Mouse (Mus musculus): ENCODE results near the gene Dlgap5. TPM values are rescaled to one million over a fixed set of nuclear protein-coding genes. Genes with fewer than 3 reads are reported as not detected.

The Dlgap5 gene
- polyA plus RNA-seq, 1 experiment, result 0.21 TPM

DNA sequence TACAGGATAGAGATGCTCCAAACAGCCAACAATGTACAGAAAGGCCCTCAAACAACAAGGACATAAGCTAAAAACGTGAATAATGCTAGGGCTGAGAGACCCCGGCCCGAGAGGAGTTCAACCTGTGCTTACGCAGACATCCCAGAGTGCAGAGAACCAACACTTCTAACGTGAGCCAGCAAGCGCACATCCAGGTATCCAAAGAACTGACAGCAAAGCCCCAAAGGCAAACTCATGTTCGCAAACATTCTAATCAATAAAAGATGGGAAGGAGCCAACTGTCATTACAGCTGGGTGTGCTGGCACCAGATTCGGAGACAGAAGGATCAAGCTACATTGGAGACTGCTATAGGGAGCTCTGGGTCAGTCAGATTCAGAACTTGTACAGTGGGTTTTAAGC is 15.5 kb downstream of the Dlgap5 start:
- Histone ChIP-seq H3K27ac (ENCODE audit: insufficient read depth, low read length) (no peak overlapping the region), H3K4me3 (ENCODE audit: insufficient read depth, low read length) (no peak overlapping the region), H3K4me1 (ENCODE audit: control insufficient read depth, insufficient read depth, low read length) (no peaks in the 10 kb centered on the region)
- TF ChIP-seq CTCF (IDR thresholded peaks at IDR 0.05; ENCODE audit: extremely low read depth, insufficient read depth, low read length) (no peak), POLR2A (IDR thresholded peaks at IDR 0.05; ENCODE audit: extremely low read depth, insufficient read depth, low read length) (no peak)

DNA sequence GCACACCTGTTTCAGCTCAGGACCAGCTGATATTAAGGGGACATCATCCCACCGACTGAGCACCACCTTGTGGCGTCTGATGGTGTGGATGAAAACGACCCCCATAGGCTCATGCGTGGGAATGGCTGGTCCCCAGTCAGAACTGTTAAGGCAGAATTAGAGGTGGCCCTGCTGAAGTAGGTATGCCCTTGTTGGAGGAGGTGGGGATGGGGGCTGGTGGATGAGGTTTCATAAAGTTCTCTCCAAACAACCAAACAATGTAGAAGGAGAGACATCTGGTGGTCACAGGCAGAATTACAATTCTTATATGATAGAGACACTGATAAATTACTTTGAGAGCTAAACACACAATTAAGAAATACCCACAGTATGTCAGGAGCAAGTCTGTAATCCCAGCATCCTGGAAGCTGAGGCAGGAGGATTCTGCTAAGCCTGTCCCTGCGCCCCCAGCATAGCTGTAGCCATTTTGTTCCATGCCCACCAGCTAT is 22.0 kb downstream of the Dlgap5 start:
- H3K27ac ChIP-seq (ENCODE audit: insufficient read depth, low read length), result no peak overlapping the region
- TF ChIP-seq CTCF (IDR thresholded peaks at IDR 0.05; ENCODE audit: extremely low read depth, insufficient read depth, low read length) (peak; percentile 61), POLR2A (IDR thresholded peaks at IDR 0.05; ENCODE audit: extremely low read depth, insufficient read depth, low read length) (no peak)

DNA sequence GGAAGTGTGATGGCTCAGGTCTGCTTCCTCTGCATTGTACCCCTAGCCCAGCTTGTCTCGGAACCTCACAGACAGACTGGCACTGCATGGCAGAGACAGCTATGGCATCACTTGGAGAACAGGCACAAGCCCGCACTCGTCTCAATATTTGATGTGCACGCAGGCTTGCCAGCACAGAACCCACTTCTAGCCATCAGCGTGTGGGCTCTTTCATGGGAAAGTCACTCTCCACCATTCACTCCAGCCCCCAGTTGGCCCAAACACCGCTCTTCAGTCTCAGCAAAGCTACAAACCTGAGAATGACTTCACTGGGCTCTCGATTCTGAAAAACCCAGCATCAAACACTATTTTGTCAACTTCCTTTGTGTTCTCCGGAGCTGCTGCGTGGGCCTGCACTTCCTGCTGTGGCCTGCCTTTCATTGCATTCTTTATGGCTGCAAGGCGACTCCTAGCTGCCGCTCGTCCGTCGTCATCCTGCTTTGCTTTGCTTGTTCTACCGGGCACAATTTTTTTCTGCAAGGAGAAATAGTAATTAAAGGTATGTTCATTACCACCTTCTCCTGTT is 22.7 kb downstream of the Dlgap5 start:
- Histone ChIP-seq H3K4me3 (ENCODE audit: insufficient read depth, low read length) (no peak overlapping the region), H3K27ac (ENCODE audit: insufficient read depth, low read length) (no peak overlapping the region), H3K4me1 (ENCODE audit: control insufficient read depth, insufficient read depth, low read length) (no peaks in the 10 kb centered on the region)
- TF ChIP-seq CTCF (IDR thresholded peaks at IDR 0.05; ENCODE audit: extremely low read depth, insufficient read depth, low read length) (no peak), POLR2A (IDR thresholded peaks at IDR 0.05; ENCODE audit: extremely low read depth, insufficient read depth, low read length) (no peak)

More for the DNA sequence above, 22.0 kb downstream of the Dlgap5 start:
- Histone ChIP-seq H3K4me3 (ENCODE audit: insufficient read depth, low read length) (no peak overlapping the region), H3K4me1 (ENCODE audit: control insufficient read depth, insufficient read depth, low read length) (no peaks in the 10 kb centered on the region)

DNA sequence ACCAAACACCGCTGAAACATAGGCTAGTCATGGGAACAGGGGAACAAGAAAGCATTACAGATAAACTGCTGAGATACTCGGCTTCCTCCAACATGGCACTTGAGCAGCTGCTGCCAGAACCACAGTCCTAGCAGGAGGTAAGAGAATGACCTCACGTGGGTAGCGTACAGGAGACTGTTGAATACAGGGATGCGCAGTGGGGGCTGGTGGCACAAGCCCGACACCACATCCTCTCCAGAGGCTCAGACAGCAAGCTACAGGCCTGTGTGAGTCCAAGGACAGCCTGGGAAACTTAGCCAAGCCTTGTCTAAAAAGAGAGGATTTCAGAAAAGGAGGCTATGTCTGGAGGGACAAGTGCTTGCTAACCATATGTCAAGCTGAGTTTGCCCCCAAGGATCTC is 23.2 kb downstream of the Dlgap5 start:
- TF ChIP-seq POLR2A (IDR thresholded peaks at IDR 0.05; ENCODE audit: extremely low read depth, insufficient read depth, low read length), result no peak
- TF ChIP-seq CTCF (IDR thresholded peaks at IDR 0.05; ENCODE audit: extremely low read depth, insufficient read depth, low read length), result no peak
- H3K27ac ChIP-seq (ENCODE audit: insufficient read depth, low read length), result no peak overlapping the region
- no peaks in the 10 kb centered on the region for H3K4me1 ChIP-seq (ENCODE audit: control insufficient read depth, insufficient read depth, low read length)
- H3K4me3 ChIP-seq (ENCODE audit: insufficient read depth, low read length), result no peak overlapping the region

DNA sequence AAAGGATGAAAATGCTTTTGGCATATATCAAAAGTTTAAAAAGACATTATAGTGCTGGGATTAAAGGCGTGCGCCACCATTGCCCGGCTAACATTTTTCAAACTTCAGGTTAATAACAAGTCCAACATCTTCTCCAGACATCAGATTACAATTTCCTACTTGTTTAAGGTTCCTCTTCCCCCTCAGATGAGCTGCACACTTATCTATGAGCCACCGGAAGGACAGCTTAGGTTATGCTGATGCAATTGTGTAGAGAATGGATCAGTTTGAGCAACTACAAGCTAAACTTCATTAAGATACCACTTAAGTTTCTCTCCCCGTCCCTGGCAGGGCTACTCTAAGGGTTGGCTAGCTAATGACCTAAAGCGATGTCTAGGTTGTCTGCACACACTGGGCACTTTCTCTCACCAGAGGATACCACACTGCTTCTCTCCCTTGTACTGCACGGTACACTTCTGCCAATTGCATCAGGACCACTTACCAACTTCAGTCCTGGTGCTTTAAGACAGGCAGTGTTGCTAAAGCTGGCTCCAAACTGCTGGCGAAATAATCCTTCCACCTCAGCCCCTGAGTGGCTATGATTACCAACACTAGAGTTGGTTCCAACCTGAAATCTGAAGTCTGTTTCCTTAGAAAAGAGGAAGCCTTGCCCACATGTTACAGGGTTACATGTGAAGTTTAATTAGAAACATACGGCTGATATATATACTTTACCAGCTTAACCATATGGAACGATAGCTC is 24.7 kb downstream of the Dlgap5 start:
- H3K4me3 ChIP-seq (ENCODE audit: insufficient read depth, low read length), result no peak overlapping the region
- H3K27ac ChIP-seq (ENCODE audit: insufficient read depth, low read length), result no peak overlapping the region
- H3K4me1 ChIP-seq (ENCODE audit: control insufficient read depth, insufficient read depth, low read length), result no peaks in the 10 kb centered on the region
- TF ChIP-seq POLR2A (IDR thresholded peaks at IDR 0.05; ENCODE audit: extremely low read depth, insufficient read depth, low read length) (no peak), CTCF (IDR thresholded peaks at IDR 0.05; ENCODE audit: extremely low read depth, insufficient read depth, low read length) (no peak)

DNA sequence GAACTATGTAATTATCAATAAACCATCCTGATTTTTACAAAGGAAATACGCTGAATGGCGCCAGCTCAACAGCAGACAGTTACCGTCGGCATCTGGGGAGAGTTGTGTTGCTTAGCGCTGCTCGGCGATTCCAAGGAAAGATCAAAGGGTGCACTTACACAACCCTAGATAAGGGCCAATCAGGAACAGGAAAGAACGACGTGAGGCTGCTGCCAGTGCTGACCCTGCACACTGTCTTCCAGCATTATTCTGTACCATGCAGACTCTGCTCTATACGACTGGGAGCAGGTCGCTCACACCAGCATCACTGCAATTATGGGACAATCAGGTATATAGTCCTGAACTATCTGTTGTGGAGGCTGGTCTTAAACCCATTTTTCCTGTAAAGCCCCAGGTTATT is 32.1 kb downstream of the Dlgap5 start:
- Histone ChIP-seq H3K4me3 (ENCODE audit: insufficient read depth, low read length) (no peak overlapping the region), H3K27ac (ENCODE audit: insufficient read depth, low read length) (no peak overlapping the region), H3K4me1 (ENCODE audit: control insufficient read depth, insufficient read depth, low read length) (no peaks in the 10 kb centered on the region)
- TF ChIP-seq CTCF (IDR thresholded peaks at IDR 0.05; ENCODE audit: extremely low read depth, insufficient read depth, low read length) (no peak), POLR2A (IDR thresholded peaks at IDR 0.05; ENCODE audit: extremely low read depth, insufficient read depth, low read length) (no peak)

DNA sequence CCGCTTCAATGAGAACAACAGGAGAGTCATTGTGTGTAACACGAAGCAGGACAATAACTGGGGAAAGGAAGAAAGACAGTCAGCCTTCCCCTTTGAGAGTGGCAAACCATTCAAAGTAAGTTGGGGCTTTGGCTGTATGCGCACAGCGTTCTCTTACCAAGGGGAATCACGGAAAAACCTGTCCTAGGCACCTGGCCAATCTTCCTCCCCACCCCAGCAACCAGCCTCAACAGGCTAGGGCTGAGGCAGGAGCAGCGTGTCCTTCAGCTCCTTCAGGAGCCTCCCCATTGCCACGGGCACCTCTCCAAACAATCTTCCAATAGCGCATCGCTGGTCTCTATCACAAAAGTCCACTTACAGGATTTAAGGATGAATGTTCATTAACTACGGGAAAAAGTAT is 33.6 kb downstream of the Dlgap5 start:
- no peak for TF ChIP-seq CTCF (IDR thresholded peaks at IDR 0.05; ENCODE audit: extremely low read depth, insufficient read depth, low read length)
- no peak for TF ChIP-seq POLR2A (IDR thresholded peaks at IDR 0.05; ENCODE audit: extremely low read depth, insufficient read depth, low read length)
- H3K4me1 ChIP-seq (ENCODE audit: control insufficient read depth, insufficient read depth, low read length), result no peaks in the 10 kb centered on the region
- no peak overlapping the region for H3K27ac ChIP-seq (ENCODE audit: insufficient read depth, low read length)
- H3K4me3 ChIP-seq (ENCODE audit: insufficient read depth, low read length), result no peak overlapping the region

GRCm38 (mm10) chr14:47383911-47384310 is 34.3 kb downstream of the Dlgap5 start:
- no peak overlapping the region for H3K4me3 ChIP-seq (ENCODE audit: insufficient read depth, low read length)
- no peaks in the 10 kb centered on the region for H3K4me1 ChIP-seq (ENCODE audit: control insufficient read depth, insufficient read depth, low read length)
- no peak overlapping the region for H3K27ac ChIP-seq (ENCODE audit: insufficient read depth, low read length)
- TF ChIP-seq POLR2A (IDR thresholded peaks at IDR 0.05; ENCODE audit: extremely low read depth, insufficient read depth, low read length), result no peak
- TF ChIP-seq CTCF (IDR thresholded peaks at IDR 0.05; ENCODE audit: extremely low read depth, insufficient read depth, low read length), result no peak

GRCm38 (mm10) chr14:47378336-47378735 is 39.9 kb downstream of the Dlgap5 start:
- TF ChIP-seq POLR2A (IDR thresholded peaks at IDR 0.05; ENCODE audit: extremely low read depth, insufficient read depth, low read length) (no peak), CTCF (IDR thresholded peaks at IDR 0.05; ENCODE audit: extremely low read depth, insufficient read depth, low read length) (no peak)
- no peak overlapping the region for H3K4me3 ChIP-seq (ENCODE audit: insufficient read depth, low read length)
- no peak overlapping the region for H3K27ac ChIP-seq (ENCODE audit: insufficient read depth, low read length)
- peaks cover 3% of the 10 kb centered on the region; the same call in 1 of the 2 replicates for H3K4me1 ChIP-seq (ENCODE audit: control insufficient read depth, insufficient read depth, low read length)

GRCm38 (mm10) chr14:47376526-47376925 is 41.7 kb downstream of the Dlgap5 start:
- no peak overlapping the region for H3K4me3 ChIP-seq (ENCODE audit: insufficient read depth, low read length)
- TF ChIP-seq CTCF (IDR thresholded peaks at IDR 0.05; ENCODE audit: extremely low read depth, insufficient read depth, low read length) (no peak), POLR2A (IDR thresholded peaks at IDR 0.05; ENCODE audit: extremely low read depth, insufficient read depth, low read length) (no peak)
- H3K4me1 ChIP-seq (ENCODE audit: control insufficient read depth, insufficient read depth, low read length), result peaks cover 3% of the 10 kb centered on the region; the same call in 1 of the 2 replicates
- no peak overlapping the region for H3K27ac ChIP-seq (ENCODE audit: insufficient read depth, low read length)

Data from cortical plate, adult 2 months (tissue).